Mouse (Mus musculus) limb, embryonic 10.5 days (tissue): ENCODE data around the gene Zbtb7b. TPM values are rescaled to one million over a fixed set of nuclear protein-coding genes. Genes with fewer than 3 reads are reported as not detected.

Source experiments
- DNase-seq: peaks from one replicate; pipeline ENCODE4 v3.0.0-alpha.2; 2017; ENCODE audit warnings: low spot score
- H3K27ac ChIP-seq: fragments of 300-500 bp; sonication (generic); 2 replicates; pipeline ENCODE4 v1.5.1; 2016; ENCODE audit warnings: mild to moderate bottlenecking
- H3K27me3 ChIP-seq: fragments of 300-500 bp; sonication (generic); 2 replicates; pipeline ENCODE4 v1.6.1; 2016; ENCODE audit warnings: low read depth, mild to moderate bottlenecking; ENCODE audit not compliant: poor library complexity, severe bottlenecking
- H3K36me3 ChIP-seq: fragments of 300-500 bp; sonication (generic); 2 replicates; pipeline ENCODE4 v1.6.1; 2016; ENCODE audit warnings: mild to moderate bottlenecking, moderate library complexity
- H3K4me1 ChIP-seq: fragments of 300-500 bp; sonication (generic); 2 replicates; pipeline ENCODE4 v1.6.1; 2016
- H3K4me3 ChIP-seq: fragments of 300-500 bp; sonication (generic); 2 replicates; pipeline ENCODE4 v1.5.1; 2016; ENCODE audit warnings: mild to moderate bottlenecking, moderate library complexity
- H3K9me3 ChIP-seq: fragments of 300-500 bp; sonication (generic); replicated peaks from 2 replicates; pipeline ENCODE4 v1.6.1; 2016; ENCODE audit warnings: mild to moderate bottlenecking
- WGBS: fragments of 180-500 bp; shearing (Covaris S2); methylation state at CpG from one replicate; pipeline ENCODE4 v1.1.7; 2016; 5-methylcytosine and 5-hydroxymethylcytosine counted together
- polyA plus RNA-seq: library from polyadenylated mRNA; unstranded; fragments of >200 nt; fragmentation: Nextera tagmentation; extraction: Ambion mirVana; gene quantifications from 2 replicates; pipeline ENCODE4 v1.2.1, GENCODE M21; 2016

Zbtb7b gene
- polyA plus RNA-seq, 1 experiment from 2014 or later: 0.49 TPM

GRCm38 (mm10) chr3:89392871-89393311 is 1.7 kb downstream of the Zbtb7b start:
- H3K4me3 ChIP-seq: peak overlapping the region; percentile 59
- no peaks in the 10 kb centered on the region for H3K9me3 ChIP-seq
- WGBS: 0% methylated on average over 20 of the region's 24 CpGs
- no peaks in the 10 kb centered on the region for H3K36me3 ChIP-seq
- H3K27me3 ChIP-seq: peaks cover 38% of the 10 kb centered on the region
- H3K4me1 ChIP-seq: peaks cover 87% of the 10 kb centered on the region
- peak; percentile 50 for DNase-seq
- peak overlapping the region; percentile 88 for H3K27ac ChIP-seq

GRCm38 (mm10) chr3:89391663-89392511 is 2.7 kb downstream of the Zbtb7b start:
- H3K27me3 ChIP-seq: peaks cover 41% of the 10 kb centered on the region
- DNase-seq: peak; percentile 68
- no peaks in the 10 kb centered on the region for H3K36me3 ChIP-seq
- peak overlapping the region; percentile 59 for H3K4me3 ChIP-seq
- under 1% methylated on average over 56 of the region's 56 CpGs for WGBS
- no peaks in the 10 kb centered on the region for H3K9me3 ChIP-seq
- peak overlapping the region; percentile 88 for H3K27ac ChIP-seq
- peaks cover 96% of the 10 kb centered on the region for H3K4me1 ChIP-seq

- Histone ChIP-seq H3K4me1 (peaks cover 96% of the 10 kb centered on the region), H3K36me3 (no peaks in the 10 kb centered on the region), H3K4me3 (peak overlapping the region; percentile 59), H3K27me3 (peaks cover 44% of the 10 kb centered on the region), H3K27ac (peak overlapping the region; percentile 88), H3K9me3 (no peaks in the 10 kb centered on the region)
- DNase-seq: no peak
- 14% methylated on average over 19 of the region's 19 CpGs for whole genome bisulfite sequencing
These were observed 3.6 kb downstream of the Zbtb7b start for GRCm38 (mm10) chr3:89390699-89391662.

- 55% methylated on average over 5 of the region's 5 CpGs for WGBS
- peaks cover 96% of the 10 kb centered on the region for H3K4me1 ChIP-seq
- no peak for DNase-seq
These were observed 4.5 kb downstream of the Zbtb7b start for GRCm38 (mm10) chr3:89390111-89390515.

GRCm38 (mm10) chr3:89388901-89389740 is 5.5 kb downstream of the Zbtb7b start:
- Histone ChIP-seq H3K4me1 (peaks cover 95% of the 10 kb centered on the region), H3K9me3 (no peaks in the 10 kb centered on the region), H3K36me3 (no peaks in the 10 kb centered on the region), H3K27me3 (peaks cover 56% of the 10 kb centered on the region), H3K4me3 (no peak overlapping the region), H3K27ac (no peak overlapping the region)
- WGBS: 68% methylated on average over 6 of the region's 6 CpGs
- DNase-seq: no peak

More at GRCm38 (mm10) chr3:89390111-89390515, 4.5 kb downstream of the Zbtb7b start:
- H3K27me3 ChIP-seq: peaks cover 51% of the 10 kb centered on the region
- H3K36me3 ChIP-seq: no peaks in the 10 kb centered on the region
- H3K9me3 ChIP-seq: no peaks in the 10 kb centered on the region
- no peak overlapping the region for H3K4me3 ChIP-seq
- H3K27ac ChIP-seq: peak overlapping the region; percentile 88

GRCm38 (mm10) chr3:89388134-89388881 is 6.3 kb downstream of the Zbtb7b start:
- Histone ChIP-seq H3K9me3 (no peaks in the 10 kb centered on the region), H3K36me3 (no peaks in the 10 kb centered on the region), H3K27me3 (peaks cover 56% of the 10 kb centered on the region), H3K27ac (no peak overlapping the region), H3K4me3 (no peak overlapping the region), H3K4me1 (peaks cover 87% of the 10 kb centered on the region)
- WGBS: 69% methylated on average over 11 of the region's 11 CpGs
- DNase-seq: no peak

GRCm38 (mm10) chr3:89387632-89388031 is 6.9 kb downstream of the Zbtb7b start:
- Histone ChIP-seq H3K27ac (no peak overlapping the region), H3K4me3 (no peak overlapping the region), H3K4me1 (peaks cover 80% of the 10 kb centered on the region), H3K27me3 (peaks cover 49% of the 10 kb centered on the region), H3K36me3 (no peaks in the 10 kb centered on the region), H3K9me3 (no peaks in the 10 kb centered on the region)
- DNase-seq: no peak
- 73% methylated on average over 11 of the region's 11 CpGs for WGBS

- Histone ChIP-seq H3K4me1 (peaks cover 71% of the 10 kb centered on the region), H3K27me3 (peaks cover 40% of the 10 kb centered on the region), H3K27ac (peak overlapping the region; percentile 54; the same call in 1 of the 2 replicates), H3K4me3 (peak overlapping the region; percentile 16; the same call in 1 of the 2 replicates), H3K36me3 (no peaks in the 10 kb centered on the region), H3K9me3 (no peaks in the 10 kb centered on the region)
- WGBS: 53% methylated on average over 17 of the region's 17 CpGs
- DNase-seq: no peak
These were observed 7.8 kb downstream of the Zbtb7b start for GRCm38 (mm10) chr3:89386438-89387420.

- Histone ChIP-seq H3K4me3 (no peak overlapping the region), H3K9me3 (no peaks in the 10 kb centered on the region), H3K27ac (peak overlapping the region; percentile 54; the same call in 1 of the 2 replicates), H3K36me3 (no peaks in the 10 kb centered on the region), H3K27me3 (peaks cover 28% of the 10 kb centered on the region), H3K4me1 (peaks cover 58% of the 10 kb centered on the region)
- WGBS: 39% methylated on average over 11 of the region's 11 CpGs
- DNase-seq: no peak
These were observed 9.1 kb downstream of the Zbtb7b start for GRCm38 (mm10) chr3:89385451-89385850.

- WGBS: 78% methylated on average over 12 of the region's 12 CpGs
- Histone ChIP-seq H3K27ac (peak overlapping the region; percentile 54; the same call in 1 of the 2 replicates), H3K4me1 (peaks cover 55% of the 10 kb centered on the region)
These were observed 10.1 kb downstream of the Zbtb7b start for GRCm38 (mm10) chr3:89384331-89385076.

More at GRCm38 (mm10) chr3:89384331-89385076, 10.1 kb downstream of the Zbtb7b start:
- Histone ChIP-seq H3K9me3 (no peaks in the 10 kb centered on the region), H3K27me3 (peaks cover 21% of the 10 kb centered on the region; the same call in 1 of the 2 replicates), H3K4me3 (no peak overlapping the region), H3K36me3 (no peaks in the 10 kb centered on the region)
- no peak for DNase-seq
